Mouse (Mus musculus): ENCODE data around the gene Abhd15. TPM values are rescaled to one million over a fixed set of nuclear protein-coding genes. Genes with fewer than 3 reads are reported as not detected.
A peak's percentile ranks its signal among the peaks of the same experiment; 100 is the strongest.

Abhd15 gene
- total RNA-seq (2021): 1 to 10 TPM in 1 of 2 experiments, under 1 TPM in 1; 0.26 to 2.1 TPM
- long read RNA-seq, experiment 1, partial matches to known transcripts: 0 of 27 reads
- long read RNA-seq, experiment 1, other reads (novel, unspliced or antisense): 27 of 27 reads
- long read RNA-seq, experiment 2, partial matches to known transcripts: 0 of 27 reads
- long read RNA-seq, experiment 2, other reads (novel, unspliced or antisense): 25 of 27 reads

DNA sequence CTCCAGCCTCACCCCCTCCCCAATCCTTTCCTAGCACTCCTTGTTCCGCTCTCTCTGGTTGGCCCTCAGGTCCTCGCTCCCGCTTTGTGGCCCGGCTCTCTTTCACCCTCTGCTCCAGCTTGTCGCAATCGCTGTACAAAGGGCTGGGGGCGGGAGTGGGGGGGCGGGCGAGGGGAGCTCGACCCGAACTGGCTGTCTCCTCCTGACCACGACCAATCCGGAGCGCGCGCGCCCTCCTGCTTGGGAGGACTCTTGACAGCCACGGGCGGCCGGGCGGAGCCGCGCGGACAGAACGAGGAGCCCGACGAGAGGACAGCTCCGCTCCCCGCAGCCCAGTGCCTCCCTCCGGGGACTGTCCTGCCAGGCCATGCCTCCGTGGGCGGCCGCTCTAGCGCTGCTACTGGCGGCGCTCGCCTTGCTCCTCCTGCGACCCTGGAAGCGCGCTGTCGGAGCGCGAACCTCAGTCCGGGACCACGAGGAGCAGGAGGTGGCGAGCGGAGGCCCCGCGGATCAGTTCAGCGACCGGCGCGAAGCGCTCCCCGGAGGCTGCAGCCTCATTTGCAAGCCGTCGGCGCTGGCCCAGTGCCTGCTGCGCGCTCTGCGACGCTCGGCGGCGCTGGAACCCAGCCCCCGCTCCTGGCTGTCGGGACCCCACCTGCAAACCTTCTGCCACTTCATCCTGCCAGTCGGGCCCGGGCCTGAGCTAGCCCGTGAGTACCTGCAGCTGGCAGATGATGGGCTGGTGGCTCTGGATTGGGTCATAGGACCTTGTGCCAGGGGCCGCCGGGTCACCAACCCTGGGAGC, at the start of gene Abhd15:
TSS of gene Abhd15 (plus strand) at position 290 of the 805 bp plus-strand sequence.
- peak; percentile 86 for DNase-seq

GRCm38 (mm10) chr11:77466544-77466943, 48.4 kb upstream of the Abhd15 start:
- DNase-seq: no peak

DNA sequence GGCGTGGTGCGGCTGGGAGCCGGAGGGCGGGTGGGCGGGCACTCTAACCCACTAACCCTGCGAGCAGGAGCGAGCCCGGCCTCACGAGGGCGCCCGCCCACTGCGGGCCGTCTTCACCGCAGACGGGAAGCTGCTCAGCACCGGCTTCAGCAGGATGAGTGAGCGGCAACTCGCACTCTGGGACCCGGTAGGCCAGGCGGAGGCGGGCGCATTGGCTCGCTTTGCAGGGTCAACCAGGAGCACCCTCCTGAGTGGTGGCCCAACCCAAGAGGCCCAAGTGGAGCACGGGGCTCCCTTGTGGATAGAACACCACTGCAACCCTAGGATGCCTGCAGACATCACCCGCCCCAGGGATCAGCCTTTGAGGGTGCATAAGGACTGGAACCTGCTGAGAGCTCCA, 47.8 kb upstream of the Abhd15 start:
- peak; percentile 73 for DNase-seq

GRCm38 (mm10) chr11:77467784-77468183, 47.1 kb upstream of the Abhd15 start:
- peak; percentile 60 for DNase-seq

- DNase-seq: no peak
These were observed 46.5 kb upstream of the Abhd15 start for GRCm38 (mm10) chr11:77468397-77468796.

GRCm38 (mm10) chr11:77471407-77471806, 43.5 kb upstream of the Abhd15 start:
- DNase-seq: no peak

- no peak for DNase-seq
These were observed 42.1 kb upstream of the Abhd15 start for GRCm38 (mm10) chr11:77472775-77473174.

DNA sequence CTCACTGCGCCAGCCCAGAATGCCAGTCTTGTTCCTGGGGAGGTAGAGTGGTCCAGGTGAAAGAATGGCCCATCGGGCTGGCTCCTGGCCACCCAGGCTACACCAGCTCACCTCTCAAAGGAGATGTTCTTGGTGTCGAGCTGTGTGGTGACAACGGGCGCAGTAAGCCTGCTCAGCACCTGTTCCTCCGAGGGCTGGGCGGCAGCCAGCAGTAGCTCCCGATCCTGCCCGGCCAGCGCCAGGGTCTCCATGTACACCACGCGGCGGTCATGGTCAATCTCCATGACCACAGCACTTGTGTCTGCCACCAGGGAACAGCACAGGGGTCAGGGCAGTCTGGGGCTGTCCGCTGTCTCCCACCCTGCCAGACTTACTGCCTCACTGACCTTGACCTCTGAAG, 38.7 kb upstream of the Abhd15 start:
- no peak for DNase-seq

GRCm38 (mm10) chr11:77476895-77477294, 38.0 kb upstream of the Abhd15 start:
- no peak for DNase-seq

DNA sequence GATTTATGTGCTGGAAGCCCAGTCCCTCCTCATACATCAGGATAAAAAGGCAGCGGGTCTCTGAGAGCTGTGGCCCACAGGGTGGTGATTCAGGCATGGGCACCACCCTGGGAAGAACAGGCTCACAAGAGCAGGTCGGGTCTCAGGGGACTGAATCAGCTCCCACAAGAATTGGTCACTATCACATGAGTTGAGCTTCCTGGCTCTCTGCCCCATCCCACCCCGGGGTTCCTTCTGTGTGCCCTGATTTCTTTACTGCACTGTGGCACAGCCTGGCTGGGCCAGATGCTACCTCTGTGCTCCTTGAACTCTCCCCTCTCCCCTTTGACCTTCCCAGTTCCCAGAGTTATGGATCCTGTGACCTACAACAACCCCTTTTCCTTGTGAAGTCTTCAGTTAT, 31.9 kb upstream of the Abhd15 start:
- no peak for DNase-seq

DNA sequence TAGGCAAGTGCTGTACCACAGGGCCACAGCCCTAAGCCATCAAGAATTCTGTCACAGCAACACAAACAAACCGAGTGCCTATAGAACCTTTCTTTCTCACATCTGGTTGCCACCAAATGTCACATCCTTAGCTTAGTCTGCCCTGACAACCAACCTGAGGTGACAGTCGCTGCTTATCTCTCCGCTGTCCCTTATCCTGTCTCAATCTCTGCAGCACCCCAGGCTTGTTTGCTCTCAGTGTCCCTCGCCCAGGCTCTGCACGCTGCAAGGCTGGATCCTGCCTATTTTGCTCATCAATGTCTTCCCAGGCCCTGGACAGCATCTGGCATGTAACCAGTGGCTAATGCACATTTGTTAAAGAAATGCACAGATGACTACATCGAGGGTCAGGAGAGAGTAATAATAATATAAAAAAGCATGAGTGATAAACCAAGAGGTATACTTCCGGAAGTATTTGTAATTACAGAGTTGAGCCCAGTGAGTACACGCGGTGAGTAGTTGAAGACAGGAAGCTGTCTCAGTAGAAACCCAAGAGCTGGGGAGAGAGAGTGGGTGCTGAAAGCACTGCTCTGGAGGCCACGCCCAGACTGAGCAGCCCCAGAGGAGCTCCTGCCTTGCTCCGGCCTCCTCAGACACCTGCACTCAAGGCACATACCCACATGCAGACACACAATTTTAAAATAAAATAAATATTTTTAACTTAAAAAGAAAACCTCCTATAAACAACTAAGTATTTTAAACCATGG, 31.2 kb upstream of the Abhd15 start:
- no peak for DNase-seq

- no peak for DNase-seq
These were observed 29.7 kb upstream of the Abhd15 start for GRCm38 (mm10) chr11:77485229-77485628.

- DNase-seq: peak; percentile 7
These were observed 28.1 kb upstream of the Abhd15 start for GRCm38 (mm10) chr11:77486798-77487197.

- peak; percentile 16 for DNase-seq
These were observed 25.9 kb upstream of the Abhd15 start for GRCm38 (mm10) chr11:77488771-77489581.

GRCm38 (mm10) chr11:77489591-77490235, 25.2 kb upstream of the Abhd15 start, which contains the start of gene Ankrd13b:
Gene Ankrd13b (minus strand): TSS chr11:77489678.
- DNase-seq: peak; percentile 70

DNA sequence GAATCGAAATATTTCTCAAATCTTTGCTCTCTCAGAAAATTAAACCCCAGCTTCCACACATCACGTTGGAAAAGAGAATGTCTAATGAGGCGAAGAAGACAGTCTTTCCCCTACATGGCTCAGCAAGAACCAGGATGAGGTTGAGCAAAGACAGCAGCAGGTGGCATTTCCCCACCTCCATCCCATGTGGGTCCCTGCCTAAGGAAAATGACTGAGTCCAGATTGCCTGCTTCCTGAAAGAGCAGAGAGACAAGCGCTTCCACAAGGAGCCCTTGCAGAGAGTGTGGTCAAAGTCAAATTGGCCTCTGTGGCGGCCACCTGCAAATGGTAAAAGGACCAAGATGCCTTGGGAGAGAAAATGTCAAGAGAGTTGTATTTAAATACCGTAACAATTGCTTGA, 24.5 kb upstream of the Abhd15 start:
- DNase-seq: peak; percentile 6

DNA sequence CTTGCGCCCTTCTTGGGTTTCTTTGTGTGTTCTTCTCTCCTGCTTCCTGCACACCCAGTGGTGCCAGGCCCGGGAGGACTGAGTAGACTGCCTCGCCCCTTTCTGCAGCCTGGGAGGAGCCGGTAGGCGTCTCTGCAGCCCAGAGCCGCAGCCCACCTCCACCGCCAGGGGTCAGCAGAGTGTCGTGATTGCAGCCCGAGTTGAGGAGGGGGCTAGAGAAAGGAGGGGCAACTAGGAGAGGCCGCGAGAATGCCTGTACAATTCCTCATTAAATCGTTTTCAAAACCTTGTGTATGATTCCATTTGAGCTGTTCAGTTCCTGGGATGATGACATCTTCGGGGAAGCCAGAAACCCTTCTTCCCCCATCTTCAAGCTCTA, 23.8 kb upstream of the Abhd15 start:
- peak; percentile 85 for DNase-seq

- peak; percentile 75 for DNase-seq
These were observed 23.2 kb upstream of the Abhd15 start for GRCm38 (mm10) chr11:77491502-77492291.

DNA sequence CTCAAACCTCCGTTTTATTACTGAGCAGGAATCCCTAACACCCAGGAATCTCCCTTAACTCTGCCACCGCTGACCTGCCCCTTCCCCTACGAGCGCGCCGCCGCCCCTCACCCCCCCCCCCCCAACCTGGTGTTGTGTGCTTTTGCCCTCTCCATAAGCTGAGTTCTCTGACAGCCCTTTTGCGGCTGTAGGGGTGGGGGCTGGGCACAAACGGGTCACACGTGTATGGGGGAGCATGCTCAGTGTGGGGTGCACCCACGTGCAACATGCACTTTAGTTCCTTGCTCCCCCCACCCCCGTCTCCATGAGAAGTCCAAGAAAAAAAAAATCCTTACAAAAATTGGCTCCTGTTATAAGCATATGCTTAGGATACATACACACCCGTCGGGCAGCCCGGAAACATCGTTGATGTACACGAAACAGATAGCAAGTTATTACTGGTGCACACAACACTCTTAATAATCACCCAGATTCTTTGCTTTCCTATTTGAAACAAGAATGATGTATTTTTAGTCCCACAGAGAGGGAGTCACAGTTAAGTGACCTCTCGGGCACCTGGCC, 22.5 kb upstream of the Abhd15 start:
- DNase-seq: peak; percentile 34

GRCm38 (mm10) chr11:77492911-77493332, 22.0 kb upstream of the Abhd15 start:
- DNase-seq: peak; percentile 97

All from gastrocnemius, postnatal 25 days (tissue).